Mouse (Mus musculus) mesoderm, embryonic 11.5 days (tissue): ENCODE data around the gene Dus2.
"Not testable (repeated sequence)": the region's sequence is repeated elsewhere in the genome, so short reads cannot be mapped to it uniquely, and the experiment has no call there.

Source experiments
- DNase-seq: peaks from one replicate; pipeline ENCODE4 v3.0.0-alpha.2; 2012; ENCODE audit warnings: low read depth, low spot score

The Dus2 gene

DNA sequence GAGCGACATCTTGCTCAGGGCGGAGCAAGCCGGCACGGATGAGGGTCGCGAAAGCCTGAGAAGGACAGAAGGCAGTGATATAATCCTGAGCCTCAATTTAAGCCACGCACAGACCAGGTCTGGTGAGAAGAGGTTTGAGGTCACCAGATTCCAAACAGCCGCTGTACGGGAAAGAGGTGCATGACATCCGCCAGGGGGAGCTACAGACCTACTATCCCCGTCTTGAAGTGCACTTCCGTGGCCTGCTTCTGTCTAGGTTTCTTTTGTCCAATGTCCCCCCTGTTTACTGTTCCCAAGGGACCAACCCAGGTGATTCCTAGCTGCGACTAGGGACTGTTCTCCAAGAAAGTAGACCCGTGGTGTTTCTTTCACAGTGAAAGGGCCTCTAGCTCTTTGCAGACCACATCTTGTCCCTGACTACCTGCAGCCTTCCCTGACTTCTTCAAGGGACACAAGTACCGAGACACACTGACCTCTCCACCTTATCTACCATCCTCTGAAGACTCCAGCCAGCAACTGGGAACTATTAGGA, at the start of gene Dus2:
Gene Dus2 (plus strand): TSS at position 482 of the 532 bp plus-strand sequence.
- DNase-seq: peak; percentile 91

- no peak for DNase-seq
Measured at GRCm38 (mm10) chr8:105942026-105942425, 49.1 kb upstream of the Dus2 start.

GRCm38 (mm10) chr8:105942542-105942941, 48.6 kb upstream of the Dus2 start:
- DNase-seq: no peak

DNA sequence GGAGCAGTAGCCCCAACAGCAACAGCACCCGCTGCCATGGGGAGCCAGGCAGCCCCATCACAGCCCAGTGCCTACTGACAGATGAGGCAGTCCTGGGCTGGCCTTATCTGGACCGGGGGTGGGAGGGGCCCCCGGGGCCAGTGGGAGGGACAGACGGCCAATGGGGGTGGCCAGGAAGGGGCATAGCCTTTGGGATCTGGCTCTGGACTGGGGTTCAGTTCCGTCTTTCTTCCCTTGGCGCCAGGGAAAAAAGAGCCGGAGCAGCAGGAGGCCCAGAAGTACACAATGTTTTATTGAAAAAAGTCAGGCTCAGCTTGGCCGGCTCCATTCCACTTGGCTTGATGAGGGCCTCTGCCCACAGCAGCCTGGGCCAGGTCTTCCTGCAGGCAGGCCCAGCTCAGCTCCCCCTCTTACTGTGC, 47.8 kb upstream of the Dus2 start, which contains the start of gene Lcat:
Gene Lcat (minus strand): TSS at position 62 of the 419 bp plus-strand sequence.
- no peak for DNase-seq

GRCm38 (mm10) chr8:105949350-105949749, 41.8 kb upstream of the Dus2 start:
- no peak for DNase-seq

GRCm38 (mm10) chr8:105951057-105951659, 40.0 kb upstream of the Dus2 start:
- no peak for DNase-seq

DNA sequence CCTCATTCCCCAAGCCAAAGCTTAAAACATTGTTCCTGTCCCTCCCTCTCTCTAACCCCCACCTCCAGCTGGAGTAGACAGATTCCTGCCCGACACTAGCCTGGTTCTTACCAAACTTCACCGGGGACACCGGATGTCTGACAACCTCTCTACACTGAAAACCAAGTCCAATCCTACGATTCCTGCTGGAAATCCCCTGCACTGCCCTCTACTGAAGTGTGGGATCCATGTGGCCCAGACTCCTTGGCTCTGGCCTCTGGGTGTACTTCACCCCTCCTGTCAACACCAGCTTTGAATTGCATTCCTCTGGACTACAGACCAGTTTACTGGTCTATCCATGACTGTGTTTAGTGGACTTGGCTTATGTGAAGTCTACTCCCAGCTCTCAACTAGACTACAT, 34.6 kb upstream of the Dus2 start:
- DNase-seq: no peak

GRCm38 (mm10) chr8:105957813-105958212, 33.3 kb upstream of the Dus2 start:
- no peak for DNase-seq

DNA sequence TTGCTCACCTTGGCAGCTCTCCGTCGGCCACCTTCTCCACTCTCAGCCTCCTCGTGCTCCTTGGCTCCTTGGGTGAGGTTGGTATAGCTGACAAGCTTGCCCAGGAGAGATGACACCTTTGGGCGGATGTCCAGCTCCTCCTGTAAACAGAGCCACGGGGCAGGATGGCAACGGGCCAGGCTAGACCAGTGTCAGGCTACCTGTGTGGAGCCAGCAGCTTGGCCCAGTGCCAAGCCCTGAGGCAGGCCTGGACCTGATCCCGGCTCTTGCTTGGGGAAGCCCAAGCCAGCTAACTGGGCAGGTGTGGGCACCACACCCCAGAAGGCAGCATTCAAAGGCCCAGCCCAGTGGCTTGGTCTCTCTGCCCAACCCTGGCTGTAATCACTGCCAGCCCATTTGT, 31.8 kb upstream of the Dus2 start:
- no peak for DNase-seq

DNA sequence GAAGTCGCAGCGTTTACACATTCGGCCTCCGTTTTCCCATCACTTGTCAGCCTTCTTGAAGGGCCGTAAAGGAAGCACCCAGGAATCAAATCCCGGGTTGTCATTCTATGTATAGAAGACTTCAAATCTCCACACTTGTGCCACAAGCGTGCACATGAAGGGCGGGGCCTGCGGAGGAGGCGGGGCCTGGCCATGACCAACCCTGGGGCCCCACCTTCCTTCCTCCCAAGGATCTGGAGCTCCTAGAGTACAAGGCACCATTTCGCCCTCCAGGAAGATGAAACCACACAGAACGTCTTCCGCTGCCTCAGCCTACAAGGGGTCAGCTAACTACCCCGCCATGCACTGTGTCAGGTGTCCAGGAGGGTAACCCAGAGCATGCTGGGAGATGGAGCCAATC, 30.0 kb upstream of the Dus2 start:
- no peak for DNase-seq

DNA sequence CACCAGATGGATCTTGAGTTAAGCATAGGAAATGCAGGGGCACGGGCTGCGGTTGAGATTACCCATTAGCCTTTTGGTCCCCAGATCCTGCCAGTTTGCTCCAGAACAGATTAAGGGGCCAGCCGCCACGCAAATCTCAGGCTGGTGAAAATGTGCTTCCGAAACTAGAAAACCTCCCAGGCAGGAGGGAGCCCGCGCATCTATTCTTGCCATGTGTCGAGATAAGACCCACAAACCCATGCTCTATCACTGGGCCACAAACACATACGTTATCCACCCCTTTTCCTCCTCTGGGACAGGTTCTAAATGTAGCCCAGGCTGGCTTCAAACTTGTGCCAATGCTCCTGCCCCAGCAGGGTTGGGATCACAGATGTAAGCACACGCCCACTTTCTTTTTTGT, 29.6 kb upstream of the Dus2 start:
- DNase-seq: no peak

DNA sequence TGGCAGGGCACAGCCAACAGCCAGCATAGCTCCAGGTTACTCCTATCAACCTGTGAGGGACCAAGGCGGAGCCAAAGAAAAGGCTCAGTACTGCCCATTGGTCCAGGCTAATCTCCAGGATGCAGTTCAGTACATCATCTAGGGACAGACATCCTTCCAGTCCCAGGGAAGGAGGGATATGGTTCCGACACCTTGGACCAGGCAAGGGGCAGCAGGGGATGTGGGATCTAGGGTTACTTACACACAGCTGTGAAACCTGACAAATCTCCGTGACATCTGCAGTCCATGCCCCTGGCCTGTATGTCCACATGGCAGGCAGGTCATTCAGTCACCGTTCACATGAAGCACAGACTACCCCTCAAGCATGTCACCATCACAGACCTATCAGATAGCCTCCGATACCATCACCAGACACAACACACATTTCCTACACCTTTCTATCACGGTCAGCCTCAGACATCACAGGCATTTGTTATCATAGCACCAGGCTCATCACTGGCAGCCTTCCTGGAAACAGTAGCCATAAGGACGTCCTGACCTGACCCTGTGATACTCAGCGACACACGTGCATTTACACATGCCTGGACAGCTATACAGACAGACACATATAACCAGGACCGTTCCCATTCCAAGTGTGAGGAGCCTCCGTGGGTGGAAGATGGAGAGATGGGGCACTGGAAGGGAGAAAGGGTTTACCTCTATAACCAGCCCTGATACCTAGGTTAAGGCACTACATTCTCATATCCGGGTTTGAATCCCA, 26.5 kb upstream of the Dus2 start:
- no peak for DNase-seq

DNA sequence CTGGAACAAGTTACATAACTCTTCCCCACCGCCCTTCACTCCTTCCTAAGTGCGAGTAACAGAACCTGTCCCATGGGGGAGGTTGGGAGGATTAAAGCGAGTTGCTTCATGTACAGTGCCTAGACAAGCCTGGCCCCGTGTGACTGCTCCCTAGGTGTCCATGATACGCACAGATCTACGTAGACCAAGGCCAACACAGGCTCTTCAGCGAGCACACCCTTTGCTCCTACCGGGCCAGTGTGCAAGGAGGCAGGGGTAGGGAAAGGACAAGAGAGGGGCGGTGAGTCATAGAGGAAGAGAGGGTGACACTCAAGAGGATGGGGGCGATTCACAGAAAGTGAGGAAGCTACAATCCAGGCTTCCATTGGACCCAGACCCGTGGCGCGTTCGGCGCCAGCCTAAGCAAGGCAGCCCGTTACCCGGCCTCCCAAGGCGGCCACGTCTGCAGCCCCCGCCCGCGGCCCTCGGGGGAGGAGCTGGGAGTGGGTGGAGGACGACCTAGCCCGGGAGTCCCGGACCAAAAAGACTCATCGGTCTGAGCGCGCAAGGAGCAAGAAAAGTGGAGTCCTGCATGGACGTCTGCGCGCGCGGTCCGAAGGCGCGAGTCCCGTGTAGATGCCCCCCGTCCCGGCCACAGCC, 25.8 kb upstream of the Dus2 start:
- DNase-seq: peak; percentile 41

DNA sequence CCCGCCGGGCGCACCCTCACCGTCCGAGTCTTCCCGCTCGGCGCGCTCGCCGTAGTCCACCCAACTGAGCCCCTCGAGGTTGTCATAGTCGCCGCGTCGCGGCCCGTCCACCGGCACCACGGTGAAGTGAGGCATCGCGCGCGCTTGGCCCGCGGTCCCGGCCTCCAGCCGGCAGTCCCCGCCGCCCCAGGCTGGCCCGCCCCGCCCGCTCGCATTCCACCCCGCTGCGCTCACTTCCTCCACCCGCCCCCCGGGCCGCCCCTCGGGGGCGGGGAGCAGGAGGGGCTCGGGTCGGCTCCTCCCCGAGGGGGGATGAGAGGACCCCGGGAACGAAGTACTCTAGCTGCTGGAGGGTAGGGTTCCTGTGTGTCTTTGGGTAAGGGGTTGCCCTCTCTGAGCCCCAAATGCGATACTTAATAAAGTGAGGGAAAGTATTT, 25.2 kb upstream of the Dus2 start, which contains the start of gene Slc12a4:
Gene Slc12a4 (minus strand): TSS at position 193 of the 437 bp plus-strand sequence.
- DNase-seq: peak; percentile 86

- peak; percentile 65 for DNase-seq
Measured at GRCm38 (mm10) chr8:105966692-105967311, 24.3 kb upstream of the Dus2 start.

DNA sequence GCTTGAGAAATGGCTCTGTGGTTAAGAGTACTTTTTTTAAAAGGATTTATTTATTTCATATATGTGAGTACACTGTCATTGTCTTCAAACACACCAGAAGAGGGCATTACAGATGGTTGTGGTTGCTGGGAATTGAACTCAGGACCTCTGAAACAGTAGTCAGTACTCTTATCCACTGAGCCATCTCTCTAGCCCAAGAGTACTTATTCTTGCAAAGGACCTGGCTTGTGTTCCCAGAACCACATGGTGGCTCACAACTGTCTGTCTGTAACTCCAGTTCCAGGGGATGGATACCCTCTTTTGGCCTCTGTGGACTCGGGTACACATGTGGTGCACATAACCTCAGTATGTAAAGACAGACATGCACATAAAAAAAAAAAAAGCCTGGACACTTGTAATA, 21.8 kb upstream of the Dus2 start:
- DNase-seq: no peak

DNA sequence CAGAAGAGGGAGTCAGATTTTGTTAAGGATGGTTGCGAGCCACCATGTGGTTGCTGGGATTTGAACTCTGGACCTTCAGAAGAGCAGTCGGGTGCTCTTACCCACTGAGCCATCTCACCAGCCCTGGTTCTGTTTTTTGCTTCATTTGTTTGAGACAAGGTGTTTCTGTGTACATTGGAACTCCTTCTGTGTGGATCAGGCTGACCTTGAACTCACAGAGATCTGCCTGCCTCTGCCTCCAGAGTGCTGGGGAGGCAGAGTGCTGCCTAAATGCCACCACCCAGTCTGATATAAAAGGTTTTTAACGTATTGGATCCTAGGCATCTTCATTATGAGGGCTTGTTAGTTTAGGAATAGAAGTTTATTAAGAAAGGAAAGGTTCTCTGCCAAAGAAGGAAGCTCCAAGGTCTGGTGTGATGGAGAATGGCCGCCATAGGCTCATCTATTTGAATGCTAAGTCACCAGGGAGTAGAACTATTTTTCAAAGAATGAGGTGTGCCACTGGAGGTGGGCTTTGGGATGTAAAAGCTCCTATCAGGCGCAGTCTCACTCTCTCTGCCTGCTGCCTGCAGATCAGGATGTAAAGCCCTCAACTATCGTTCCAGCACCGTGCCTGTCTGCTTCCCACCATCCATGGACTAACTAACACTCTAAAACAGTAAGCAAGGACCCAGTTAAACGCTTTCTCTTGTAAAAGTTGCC, 20.0 kb upstream of the Dus2 start:
- DNase-seq: no peak

DNA sequence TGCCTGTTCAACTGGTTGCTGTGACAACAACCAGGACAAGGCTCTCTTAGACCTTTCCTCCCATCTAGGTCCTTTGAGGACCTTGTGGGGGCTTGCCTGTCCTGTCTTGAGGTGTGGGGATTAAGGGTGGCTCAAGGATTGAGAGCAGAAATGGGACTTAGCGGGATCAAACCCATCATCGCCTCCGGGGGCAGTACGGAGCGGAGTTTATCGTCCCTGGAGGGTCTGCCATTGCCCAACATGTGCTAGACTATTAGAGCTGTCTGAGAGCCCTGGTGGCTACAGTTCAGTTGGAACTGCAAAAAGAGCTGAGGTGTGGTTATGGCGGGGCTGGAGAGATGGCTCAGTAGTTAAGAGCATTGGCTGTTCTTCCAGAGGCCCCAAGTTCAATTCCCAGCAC, 15.8 kb upstream of the Dus2 start:
- DNase-seq: no peak

DNA sequence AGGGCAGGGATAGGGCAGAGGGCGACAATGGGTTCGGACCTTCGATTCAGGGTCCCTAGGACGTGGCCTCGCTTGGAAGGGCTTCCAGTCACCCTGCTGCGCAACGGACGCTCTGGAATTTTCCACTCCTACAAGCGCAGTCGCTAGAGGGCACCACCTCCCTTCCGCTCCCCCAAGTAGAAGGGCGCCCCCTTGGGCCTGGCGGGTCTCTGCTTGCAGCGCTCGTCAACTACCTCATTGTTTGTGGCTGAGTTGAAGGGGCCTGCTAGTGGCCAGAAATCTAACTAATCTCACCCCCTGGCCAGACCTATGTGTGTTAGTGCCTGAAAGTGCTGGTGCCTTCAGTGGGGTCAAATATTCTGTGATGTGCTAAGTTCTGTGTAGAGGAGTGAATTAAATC, 11.8 kb upstream of the Dus2 start, which contains the start of gene Dpep3:
Gene Dpep3 (minus strand): TSS at position 105 of the 400 bp plus-strand sequence.
- DNase-seq: no peak

DNA sequence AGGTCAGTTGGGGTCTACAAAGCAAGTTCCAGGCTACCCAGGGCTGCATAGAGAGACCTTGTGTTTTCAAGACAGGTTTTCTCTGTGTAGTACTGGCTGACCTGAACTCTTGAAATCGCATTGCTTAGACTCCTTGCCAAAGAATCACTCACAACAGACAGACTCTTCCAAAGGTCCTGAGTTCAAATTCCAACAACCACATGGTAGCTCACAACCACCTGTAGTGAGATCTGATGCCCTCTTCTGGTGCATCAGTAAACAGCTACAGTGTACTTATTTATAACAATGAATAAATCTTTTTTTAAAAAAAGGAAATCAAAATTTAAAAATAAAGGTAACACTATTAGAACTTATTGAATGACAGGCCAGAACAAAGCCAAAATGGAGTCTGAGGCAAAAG, 10.0 kb upstream of the Dus2 start:
- no peak for DNase-seq

DNA sequence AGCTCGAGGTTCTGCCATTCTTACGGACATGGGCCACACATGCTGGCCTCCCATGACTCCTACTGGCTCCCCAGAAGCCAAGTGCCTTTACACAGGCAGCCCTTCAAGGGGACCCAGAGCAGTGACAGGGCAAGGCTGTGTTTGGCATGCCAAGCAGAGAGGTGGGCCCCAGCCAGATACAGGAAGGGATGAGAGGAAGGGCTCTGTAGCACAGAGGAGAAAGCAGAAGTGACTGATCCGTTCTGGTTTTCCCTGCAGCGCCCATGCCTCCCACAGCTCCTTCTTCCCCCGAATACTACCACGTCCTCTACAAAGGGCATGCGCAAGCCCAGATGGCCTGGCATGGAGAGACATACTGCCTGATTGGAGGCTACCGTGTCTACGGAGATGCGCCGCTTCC, 7.7 kb upstream of the Dus2 start:
- not testable (repeated sequence) for DNase-seq
